Mouse (Mus musculus) ovary, postnatal 10 days (tissue): Measurements from ENCODE around the gene Phf23.
"Not testable (repeated sequence)": the region's sequence is repeated elsewhere in the genome, so short reads cannot be mapped to it uniquely, and the experiment has no call there.

Experiments
- DNase-seq: peaks from one replicate; pipeline ENCODE4 v3.0.0; 2022; ENCODE audit warnings: low spot score

Gene Phf23

GRCm38 (mm10) chr11:70000396-70000898, 4.9 kb downstream of the Phf23 start, which contains the start of gene Dvl2:
Gene Dvl2, plus strand, starts transcription at chr11:70000595.
- DNase-seq, result peak; percentile 61

DNA sequence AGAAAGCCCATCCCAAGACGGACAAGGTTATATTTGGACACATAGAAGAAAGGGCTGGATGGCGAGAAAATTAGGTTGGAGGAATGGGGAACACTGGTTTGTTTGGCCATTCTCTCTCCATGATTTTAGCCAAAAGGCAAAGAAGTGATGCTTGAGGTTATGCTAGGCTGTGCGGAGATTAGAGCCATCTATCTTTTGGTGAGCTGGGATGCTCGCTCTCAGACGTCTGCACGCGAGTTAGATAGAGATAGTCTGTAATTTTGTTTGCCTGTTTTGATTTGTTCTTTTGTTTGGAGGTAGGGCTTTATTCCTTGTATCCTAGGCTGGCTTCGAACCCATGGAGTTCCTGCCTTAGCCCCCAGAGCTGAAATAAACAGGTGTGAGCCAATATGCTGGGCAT, 5.6 kb downstream of the Phf23 start:
- no peak for DNase-seq

- DNase-seq, result no peak
These were observed 6.3 kb downstream of the Phf23 start for GRCm38 (mm10) chr11:70001865-70002264.

DNA sequence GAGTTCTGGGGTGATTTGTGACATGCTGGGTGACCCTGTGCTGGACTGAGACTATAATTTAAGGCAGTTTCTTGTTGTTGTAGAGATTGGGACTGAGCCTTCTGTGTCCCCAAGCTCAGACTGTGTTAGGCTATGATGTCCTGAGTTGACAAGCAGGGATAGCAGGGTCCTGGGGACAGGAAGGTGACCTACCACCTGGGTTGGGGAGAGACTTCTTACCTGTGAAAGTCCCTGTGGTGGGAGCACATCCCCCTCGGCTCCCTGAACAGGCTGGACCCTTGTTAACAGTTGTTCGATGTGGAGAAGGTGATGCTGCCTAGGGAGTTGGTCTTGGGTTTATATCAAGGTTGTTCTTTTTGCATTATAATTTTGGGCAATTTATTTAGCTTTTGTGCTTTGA, 6.9 kb downstream of the Phf23 start:
- DNase-seq, result no peak

GRCm38 (mm10) chr11:70005521-70005920, 9.9 kb downstream of the Phf23 start:
- no peak for DNase-seq

DNA sequence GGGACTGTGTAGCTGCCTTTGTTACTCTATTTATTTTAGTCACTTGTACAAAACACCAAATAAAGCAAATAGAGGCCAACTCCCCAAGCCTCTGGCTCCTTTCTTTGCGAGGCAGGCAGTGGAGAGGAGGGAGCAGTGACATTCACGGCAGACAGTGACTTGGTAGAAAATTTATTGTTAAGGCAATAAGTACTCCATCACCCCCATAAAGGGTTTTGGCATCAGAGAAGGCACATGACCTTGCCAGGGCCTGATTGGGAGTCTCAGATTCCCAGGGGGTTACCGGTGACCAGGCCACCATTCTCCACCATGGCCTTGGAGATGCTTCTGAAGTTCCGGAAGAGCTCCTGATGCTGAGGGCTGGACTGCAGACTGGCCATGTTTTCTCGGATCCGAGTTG, 14.5 kb downstream of the Phf23 start:
- DNase-seq, result no peak

DNA sequence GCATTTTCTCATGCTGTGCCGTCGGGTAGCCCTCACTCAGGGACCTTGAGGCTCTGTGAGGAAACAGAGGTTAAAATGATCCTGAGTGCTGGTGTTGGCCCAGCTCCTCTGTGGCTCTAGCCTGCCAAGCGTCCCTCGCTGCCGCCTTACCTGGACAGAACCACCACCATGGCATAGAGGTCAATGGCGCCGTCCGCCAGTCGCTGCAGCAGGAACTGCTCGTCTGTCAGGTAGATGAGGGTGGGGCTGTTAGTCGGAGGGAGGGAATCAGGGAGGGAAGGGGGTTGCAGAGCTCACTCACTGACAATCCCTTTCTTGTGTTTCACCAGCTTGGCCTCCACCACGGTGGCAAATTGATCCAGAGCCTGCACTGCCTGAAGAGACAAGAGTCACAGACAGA, 15.0 kb downstream of the Phf23 start:
- DNase-seq, result no peak

GRCm38 (mm10) chr11:70010961-70011360, 15.4 kb downstream of the Phf23 start:
- DNase-seq, result no peak

DNA sequence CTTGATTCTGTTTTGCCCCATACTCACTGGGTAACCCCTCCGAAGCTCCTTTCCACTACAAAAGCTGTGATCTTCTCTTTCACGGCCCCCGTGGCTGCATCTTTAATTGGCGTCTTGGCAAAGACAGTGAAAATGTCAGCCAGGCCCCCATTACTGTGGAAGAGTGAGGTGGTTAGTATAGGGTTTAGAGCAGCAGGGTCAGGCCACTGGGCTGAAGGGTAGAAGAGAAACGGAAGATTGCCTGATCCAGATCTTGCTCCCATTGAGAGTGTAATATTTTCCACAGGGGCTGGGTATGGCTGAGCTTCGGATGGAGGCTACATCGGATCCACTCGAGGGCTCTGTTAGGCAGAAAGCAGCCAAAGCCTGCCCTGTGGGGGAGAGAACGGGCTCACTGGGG, 17.4 kb downstream of the Phf23 start:
- no peak for DNase-seq

- no peak for DNase-seq
These were observed 17.8 kb downstream of the Phf23 start for GRCm38 (mm10) chr11:70013408-70013807.

GRCm38 (mm10) chr11:70014051-70014450, 18.5 kb downstream of the Phf23 start:
- DNase-seq, result no peak

- DNase-seq, result peak; percentile 68
These were observed 19.4 kb downstream of the Phf23 start, which contains the start of gene Acadvl for GRCm38 (mm10) chr11:70014880-70015558. Gene Acadvl, minus strand, starts transcription at chr11:70015411.

DNA sequence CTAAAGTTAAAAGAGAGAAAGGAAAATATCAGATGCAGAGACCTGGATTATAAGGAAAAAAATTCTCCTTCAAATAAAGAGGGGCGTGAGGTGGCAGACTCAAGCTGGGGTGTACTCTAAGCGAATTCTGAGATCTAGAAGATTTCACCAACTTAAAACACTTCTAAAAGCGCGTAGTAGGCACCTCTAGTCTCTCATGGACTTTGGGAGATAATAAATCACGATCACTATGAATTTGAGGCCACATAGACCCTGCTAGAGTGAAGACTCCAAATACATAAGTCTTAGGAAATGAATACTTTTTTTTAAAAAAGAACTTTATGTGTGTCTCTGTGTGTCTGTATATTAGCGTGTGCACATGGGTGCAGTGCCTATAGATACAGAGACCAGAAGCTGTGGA, 20.1 kb downstream of the Phf23 start:
- no peak for DNase-seq

DNA sequence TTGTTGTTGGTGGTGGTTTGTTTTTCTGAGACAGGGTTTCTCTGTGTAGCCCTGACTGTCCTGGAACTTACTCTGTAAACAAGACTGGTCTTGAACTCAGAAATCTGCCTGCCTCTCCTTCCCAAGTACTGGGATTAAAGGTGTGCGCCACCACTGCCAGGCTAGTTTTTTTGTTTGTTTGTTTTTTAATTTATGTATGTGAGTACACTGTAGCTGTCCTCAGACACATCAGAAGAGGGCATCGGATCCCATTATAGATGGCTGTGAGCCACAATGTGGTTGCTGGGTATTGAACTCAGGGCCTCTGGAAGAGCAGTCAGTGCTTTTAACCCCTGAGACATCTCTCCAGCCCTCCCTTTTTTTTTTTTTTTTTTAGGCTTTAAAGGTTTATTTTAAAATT, 20.6 kb downstream of the Phf23 start:
- not testable (repeated sequence) for DNase-seq

DNA sequence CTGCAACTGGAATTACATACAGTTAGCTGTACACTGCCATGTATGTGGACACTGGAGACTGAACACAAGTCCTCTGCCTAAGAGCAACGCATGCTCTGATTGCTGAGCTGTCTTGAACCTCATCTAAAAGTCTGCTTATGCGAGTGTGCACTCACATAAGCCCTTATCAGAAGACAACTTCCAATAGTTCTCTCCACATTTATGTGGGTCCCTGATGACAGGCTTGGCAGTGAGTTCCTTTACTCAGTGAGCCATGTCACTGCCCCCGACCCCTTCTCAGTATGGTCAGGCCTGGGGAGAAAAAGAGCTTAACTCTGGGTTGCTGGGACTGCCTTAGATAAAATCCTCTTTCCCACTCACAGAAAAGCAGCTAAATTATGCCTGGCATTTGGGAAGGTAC, 21.1 kb downstream of the Phf23 start, which contains the start of gene Dlg4:
Gene Dlg4, plus strand, starts transcription at position 274 of the 400 bp plus-strand sequence.
- DNase-seq, result no peak

GRCm38 (mm10) chr11:70017199-70017767, 21.7 kb downstream of the Phf23 start:
- DNase-seq, result no peak

GRCm38 (mm10) chr11:70018131-70018990, 22.8 kb downstream of the Phf23 start:
- no peak for DNase-seq

- no peak for DNase-seq
These were observed 24.0 kb downstream of the Phf23 start for GRCm38 (mm10) chr11:70019495-70020021.

GRCm38 (mm10) chr11:70020022-70020631, 24.6 kb downstream of the Phf23 start:
- no peak for DNase-seq

DNA sequence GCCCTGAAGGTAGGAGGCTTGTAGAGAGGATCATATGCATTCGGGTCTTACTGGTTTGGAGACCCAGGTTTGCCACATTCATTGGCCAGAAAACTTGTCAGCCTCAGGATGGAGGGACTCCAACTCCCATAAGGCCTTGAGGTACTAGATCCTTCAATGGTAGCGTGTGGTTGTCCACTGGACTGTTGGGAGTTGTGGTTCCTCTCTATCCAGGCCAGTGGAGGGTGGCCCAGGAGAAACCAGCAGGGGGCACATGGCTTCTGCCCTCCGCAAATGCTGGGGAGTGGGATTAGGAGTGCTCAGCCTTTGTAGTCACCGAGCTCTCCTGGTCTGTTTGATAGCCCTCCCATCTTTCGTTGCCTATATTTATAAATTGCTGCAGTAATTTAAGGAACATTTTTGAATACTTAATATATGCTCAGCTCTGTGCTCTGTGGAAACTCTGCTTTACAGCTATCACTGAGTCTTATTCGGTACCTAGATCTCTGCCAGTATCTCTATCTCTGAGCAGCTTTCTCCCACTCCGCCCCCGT, 25.2 kb downstream of the Phf23 start:
- DNase-seq, result peak; percentile 35

DNA sequence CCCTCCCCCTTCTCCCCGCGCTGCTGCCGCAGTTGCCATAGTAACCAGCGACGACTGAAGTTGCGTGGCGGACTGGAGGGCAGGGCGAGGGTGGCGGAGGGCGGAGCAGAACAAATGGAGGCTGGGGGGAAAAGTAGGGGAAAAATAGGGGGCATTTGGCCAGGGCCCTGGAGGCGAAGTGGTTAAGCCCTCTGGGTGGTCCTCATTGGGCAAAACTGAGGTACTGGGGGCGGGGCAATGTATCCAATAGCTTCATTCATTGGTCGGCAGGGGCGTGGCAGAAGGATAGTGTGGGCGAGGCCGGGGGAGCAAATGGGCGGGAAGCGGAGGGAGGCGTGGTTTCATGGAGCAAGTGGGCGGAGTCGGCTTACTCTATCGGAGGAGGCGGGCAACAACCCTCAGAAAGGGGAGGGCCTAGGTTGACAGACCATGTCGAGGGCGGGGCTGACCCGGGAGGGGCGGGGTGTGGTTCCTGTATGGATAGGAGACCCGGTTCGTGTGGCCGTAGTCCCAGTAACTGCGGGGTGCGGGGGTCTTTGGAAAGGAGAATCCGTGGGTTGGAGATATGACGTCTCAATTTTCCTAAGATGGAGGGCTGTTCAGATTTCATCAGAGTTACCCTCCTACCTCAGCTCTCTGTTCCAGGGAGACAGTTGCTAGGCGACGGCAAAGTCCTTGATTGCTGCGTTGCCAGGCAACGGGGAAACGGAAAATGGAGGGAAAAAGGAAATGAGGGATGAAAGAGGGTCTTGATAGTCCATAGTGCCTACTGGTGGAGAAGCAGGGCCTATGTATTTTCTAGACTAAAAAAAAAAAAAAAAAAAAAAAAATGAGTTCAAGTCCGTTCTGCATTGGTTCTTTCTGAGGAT, 25.9 kb downstream of the Phf23 start:
- peak; percentile 86 for DNase-seq
